Mouse (Mus musculus) ES-Bruce4 (cell line): Measurements from ENCODE around the gene Abhd6. TPM values are rescaled to one million over a fixed set of nuclear protein-coding genes. Genes with fewer than 3 reads are reported as not detected.
A peak's percentile ranks its signal among the peaks of the same experiment; 100 is the strongest.

Experiments used
- H3K27ac ChIP-seq: 2 replicates; pipeline ENCODE4 v1.5.1; 2012; ENCODE audit warnings: low read length, inconsistent platforms; ENCODE audit not compliant: insufficient read depth
- H3K27me3 ChIP-seq: 2 replicates; pipeline ENCODE4 v1.6.1; 2012; ENCODE audit warnings: mild to moderate bottlenecking, low read length, inconsistent platforms; ENCODE audit not compliant: control insufficient read depth, poor library complexity, insufficient read depth, severe bottlenecking
- H3K36me3 ChIP-seq: 2 replicates; pipeline ENCODE4 v1.6.1; 2012; ENCODE audit warnings: inconsistent platforms, mild to moderate bottlenecking, low read length, moderate library complexity; ENCODE audit not compliant: control insufficient read depth, poor library complexity, insufficient read depth, severe bottlenecking
- H3K4me1 ChIP-seq: one replicate; pipeline ENCODE4 v1.8.1; 2011; ENCODE audit warnings: low read length; ENCODE audit not compliant: control insufficient read depth, insufficient read depth
- H3K4me3 ChIP-seq: 2 replicates; pipeline ENCODE4 v1.5.1; 2011; ENCODE audit warnings: low read depth, mild to moderate bottlenecking, low read length
- H3K9ac ChIP-seq: 2 replicates; pipeline ENCODE4 v1.6.1; 2012; ENCODE audit warnings: low read depth, mild to moderate bottlenecking, inconsistent platforms; ENCODE audit not compliant: poor library complexity, severe bottlenecking
- H3K9me3 ChIP-seq: replicated peaks from 2 replicates; pipeline ENCODE4 v1.6.1; 2012; ENCODE audit warnings: mild to moderate bottlenecking, low read length, inconsistent platforms; ENCODE audit not compliant: control insufficient read depth, poor library complexity, insufficient read depth, severe bottlenecking
- CTCF ChIP-seq: IDR thresholded peaks from one replicate; pipeline ENCODE4 v1.8.1; 2011; ENCODE audit warnings: low read depth, low read length
- EP300 ChIP-seq: IDR thresholded peaks from 2 replicates; pipeline ENCODE4 v1.6.1; 2011; ENCODE audit warnings: low read depth, low read length; ENCODE audit not compliant: insufficient read depth
- POLR2A ChIP-seq: IDR thresholded peaks from one replicate; pipeline ENCODE4 v1.8.1; 2011; ENCODE audit warnings: low read length; ENCODE audit not compliant: insufficient read depth
- polyA plus RNA-seq: library from polyadenylated mRNA; stranded (reverse); fragments of >200 nt; gene quantifications from 2 replicates; pipeline ENCODE4 v1.2.4, GENCODE M21; 2011; ENCODE audit warnings: low read depth; ENCODE audit not compliant: missing spikeins, insufficient read depth, insufficient read length

Abhd6 gene
- polyA plus RNA-seq, 1 experiment = 12.6 TPM

- Histone ChIP-seq H3K27ac (no peak overlapping the region), H3K9ac (no peak overlapping the region), H3K4me1 (peaks cover 1% of the 10 kb centered on the region), H3K36me3 (no peaks in the 10 kb centered on the region), H3K9me3 (no peaks in the 10 kb centered on the region), H3K4me3 (no peak overlapping the region), H3K27me3 (no peaks in the 10 kb centered on the region)
- no peak for TF ChIP-seq CTCF
- no peak for TF ChIP-seq EP300
- TF ChIP-seq POLR2A = no peak
These were observed 33.2 kb downstream of the Abhd6 start for GRCm38 (mm10) chr14:8035951-8036350.

- Histone ChIP-seq H3K9me3 (no peaks in the 10 kb centered on the region), H3K36me3 (no peaks in the 10 kb centered on the region), H3K4me3 (no peak overlapping the region), H3K9ac (no peak overlapping the region), H3K4me1 (peaks cover 3% of the 10 kb centered on the region), H3K27ac (no peak overlapping the region), H3K27me3 (no peaks in the 10 kb centered on the region)
- TF ChIP-seq EP300 (no peak), CTCF (no peak), POLR2A (no peak)
These were observed 33.7 kb downstream of the Abhd6 start for GRCm38 (mm10) chr14:8036406-8036805.

GRCm38 (mm10) chr14:8038150-8038549, 35.4 kb downstream of the Abhd6 start:
- no peaks in the 10 kb centered on the region for H3K9me3 ChIP-seq
- H3K4me1 ChIP-seq = peaks cover 3% of the 10 kb centered on the region
- H3K27ac ChIP-seq = no peak overlapping the region
- no peaks in the 10 kb centered on the region for H3K27me3 ChIP-seq
- TF ChIP-seq EP300 = no peak
- no peak for TF ChIP-seq POLR2A
- no peak for TF ChIP-seq CTCF
- no peak overlapping the region for H3K4me3 ChIP-seq
- no peaks in the 10 kb centered on the region for H3K36me3 ChIP-seq
- no peak overlapping the region for H3K9ac ChIP-seq

GRCm38 (mm10) chr14:8038791-8039448, 36.2 kb downstream of the Abhd6 start:
- Histone ChIP-seq H3K4me3 (no peak overlapping the region), H3K9ac (no peak overlapping the region), H3K9me3 (no peaks in the 10 kb centered on the region), H3K27ac (no peak overlapping the region), H3K27me3 (no peaks in the 10 kb centered on the region), H3K4me1 (peaks cover 3% of the 10 kb centered on the region), H3K36me3 (no peaks in the 10 kb centered on the region)
- TF ChIP-seq POLR2A (no peak), EP300 (no peak), CTCF (no peak)

- Histone ChIP-seq H3K36me3 (no peaks in the 10 kb centered on the region), H3K4me1 (peaks cover 3% of the 10 kb centered on the region), H3K27me3 (no peaks in the 10 kb centered on the region), H3K9me3 (no peaks in the 10 kb centered on the region), H3K4me3 (no peak overlapping the region), H3K9ac (no peak overlapping the region), H3K27ac (no peak overlapping the region)
- TF ChIP-seq CTCF (no peak), POLR2A (no peak), EP300 (no peak)
These were observed 37.5 kb downstream of the Abhd6 start for GRCm38 (mm10) chr14:8040179-8040578.

- no peak overlapping the region for H3K4me3 ChIP-seq
- peaks cover 3% of the 10 kb centered on the region for H3K4me1 ChIP-seq
- no peaks in the 10 kb centered on the region for H3K36me3 ChIP-seq
- H3K27me3 ChIP-seq = no peaks in the 10 kb centered on the region
- no peaks in the 10 kb centered on the region for H3K9me3 ChIP-seq
- no peak overlapping the region for H3K9ac ChIP-seq
- H3K27ac ChIP-seq = peak overlapping the region; percentile 20; the same call in 1 of the 2 replicates
- TF ChIP-seq CTCF = no peak
- no peak for TF ChIP-seq POLR2A
- peak; percentile 50; the same call in 1 of the 2 replicates for TF ChIP-seq EP300
These were observed 38.4 kb downstream of the Abhd6 start for GRCm38 (mm10) chr14:8040911-8041678.
